24 mouse cellular contexts compared by ENCODE assay signal in the genomic region with DNA sequence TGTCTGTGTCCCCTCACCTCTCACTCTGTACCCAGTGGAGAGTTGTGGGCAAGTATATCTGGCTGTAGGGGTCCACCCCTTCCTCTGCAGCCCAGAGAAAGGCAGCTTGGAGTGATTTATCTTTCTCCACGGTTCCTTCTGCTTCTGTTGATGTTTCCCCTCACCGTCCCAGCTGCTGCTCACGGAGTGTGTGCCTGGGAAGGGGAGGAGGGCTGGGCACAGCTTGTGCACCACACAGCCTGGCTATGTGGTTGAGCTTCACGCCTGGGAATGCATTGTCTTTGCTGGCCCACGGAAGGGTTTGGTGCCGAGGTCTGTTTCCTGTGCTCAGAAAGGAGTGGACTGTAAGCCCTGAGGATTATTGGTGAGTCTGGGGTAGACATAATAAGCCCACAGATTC. TPM values are rescaled to one million over a fixed set of nuclear protein-coding genes. Genes with fewer than 3 reads are reported as not detected.
DNase-seq lines count a peak whose midpoint lies in the region; ATAC-seq lines count a peak whose summit lies in the region.
"Had no signal": no experiment of that assay in that cellular context is flagged by ENCODE, and none has a peak within 500 bp of the region (broad histone marks: within the 10 kb centered on the region; RNA-seq: fewer than 3 reads in every experiment).

No protein-coding gene starts in this region.

- H3K9ac ChIP-seq in hindbrain, embryonic 14.5 days: no peak overlapping the region
- H3K9ac ChIP-seq: embryonic facial prominence, embryonic 13.5 days; forebrain, embryonic 12.5 days; heart, embryonic 15.5 days; liver, embryonic 14.5 days; lung, embryonic 15.5 days had no signal

- peaks cover 12% of the 10 kb centered on the region; the same call in 1 of the 2 replicates for H3K4me1 ChIP-seq in hindbrain, embryonic 10.5 days (replicated peaks)
- no peaks in the 10 kb centered on the region for H3K4me1 ChIP-seq in hindbrain, embryonic 14.5 days (replicated peaks; ENCODE audit: control insufficient read depth, insufficient read depth, low read length)
- peaks cover 49% of the 10 kb centered on the region for H3K4me1 ChIP-seq in megakaryocyte, embryonic 14.5 days
- H3K4me1 ChIP-seq: forebrain, embryonic 12.5 days; midbrain, embryonic 10.5 days had no signal

- H3K27me3 ChIP-seq in hindbrain, embryonic 10.5 days (ENCODE audit: insufficient read depth, poor library complexity, severe bottlenecking): no peaks in the 10 kb centered on the region
- no peaks in the 10 kb centered on the region for H3K27me3 ChIP-seq in hindbrain, embryonic 14.5 days (ENCODE audit: control insufficient read depth, insufficient read depth, low read length)
- H3K27me3 ChIP-seq in megakaryocyte, embryonic 14.5 days (replicated peaks): peaks cover 21% of the 10 kb centered on the region
- H3K27me3 ChIP-seq: forebrain, embryonic 12.5 days; heart, embryonic 15.5 days; lung, embryonic 15.5 days had no signal

- no peak for ATAC-seq in hindbrain, embryonic 14.5 days (ENCODE audit: low FRiP score)
- no peak for ATAC-seq in megakaryocyte, adult 5-6 weeks (ENCODE audit: poor library complexity, severe bottlenecking)
- peak; percentile 58 for ATAC-seq in megakaryocyte-erythroid progenitor cell, adult 5-6 weeks (replicated peaks; ENCODE audit: low FRiP score, low TSS enrichment, poor library complexity, severe bottlenecking)
- ATAC-seq: intestine, postnatal 0 days; midbrain, embryonic 16.5 days had no signal

- H3K4me2 ChIP-seq in hindbrain, embryonic 14.5 days (replicated peaks): no peak overlapping the region
- H3K4me2 ChIP-seq: embryonic facial prominence, embryonic 13.5 days; forebrain, embryonic 12.5 days; heart, embryonic 15.5 days; lung, embryonic 15.5 days had no signal

- 50% methylated on average over 6 of the region's 6 CpGs for WGBS in hindbrain, embryonic 10.5 days
- 38% methylated on average over 6 of the region's 6 CpGs for WGBS in hindbrain, embryonic 14.5 days

- peak overlapping the region; percentile 53; the same call in 1 of the 2 replicates for H3K27ac ChIP-seq in hindbrain, embryonic 10.5 days
- no peak overlapping the region for H3K27ac ChIP-seq in hindbrain, embryonic 14.5 days
- H3K27ac ChIP-seq: embryonic facial prominence, embryonic 13.5 days; forebrain, embryonic 12.5 days; heart, embryonic 15.5 days; liver, embryonic 14.5 days; lung, embryonic 15.5 days; midbrain, embryonic 10.5 days had no signal

- H3K36me3 ChIP-seq in hindbrain, embryonic 10.5 days: no peaks in the 10 kb centered on the region
- no peaks in the 10 kb centered on the region for H3K36me3 ChIP-seq in hindbrain, embryonic 14.5 days (replicated peaks; ENCODE audit: control insufficient read depth, insufficient read depth)
- H3K36me3 ChIP-seq in megakaryocyte, embryonic 14.5 days (replicated peaks; ENCODE audit: low read length): no peaks in the 10 kb centered on the region
- H3K36me3 ChIP-seq: embryonic facial prominence, embryonic 13.5 days; forebrain, embryonic 12.5 days; lung, embryonic 15.5 days; midbrain, embryonic 10.5 days had no signal

- DNase-seq in embryo, embryonic 10 days (ENCODE audit: low spot score): peak; percentile 62
- DNase-seq in embryo, embryonic 9.5 days (ENCODE audit: extremely low spot score): no peak
- no peak for DNase-seq in hindbrain, embryonic 10.5 days (ENCODE audit: low spot score)
- no peak for DNase-seq in hindbrain, embryonic 14.5 days (ENCODE audit: low spot score)
- no peak for DNase-seq in MN1 (ENCODE audit: low spot score)
- DNase-seq: adrenal gland, postnatal 25 days; cerebellum, adult 9-10 months; thymus, adult 18-20 months; thymus, postnatal 36 days had no signal

- H3K9me3 ChIP-seq in hindbrain, embryonic 10.5 days: no peaks in the 10 kb centered on the region
- H3K9me3 ChIP-seq in hindbrain, embryonic 14.5 days (ENCODE audit: control insufficient read depth, low read length): no peaks in the 10 kb centered on the region
- H3K9me3 ChIP-seq in megakaryocyte, embryonic 14.5 days: no peaks in the 10 kb centered on the region
- H3K9me3 ChIP-seq: embryonic facial prominence, embryonic 13.5 days; forebrain, embryonic 12.5 days; heart, embryonic 15.5 days; lung, embryonic 15.5 days; midbrain, embryonic 10.5 days had no signal

- H3K4me3 ChIP-seq in hindbrain, embryonic 10.5 days: no peak overlapping the region
- H3K4me3 ChIP-seq in hindbrain, embryonic 14.5 days (replicated peaks; ENCODE audit: low read length): no peak overlapping the region
- peak overlapping the region; percentile 85 for H3K4me3 ChIP-seq in megakaryocyte, embryonic 14.5 days (replicated peaks)
- H3K4me3 ChIP-seq: embryonic facial prominence, embryonic 13.5 days; erythroblast, embryonic 14.5 days; forebrain, embryonic 12.5 days; heart, embryonic 15.5 days; lung, embryonic 15.5 days; midbrain, embryonic 10.5 days had no signal

RNA-seq across cellular contexts. Expression of a gene that starts 9.3 kb away (rescaled TPM):
- 0.04 and 0.07 TPM in 2 replicates for polyA plus RNA-seq in hindbrain, embryonic 10.5 days (2016; fragmentation: Nextera tagmentation; extraction: Ambion mirVana)
- polyA plus RNA-seq in hindbrain, embryonic 14.5 days (2014; fragmentation: Nextera tagmentation; extraction: Ambion mirVana): 0.16 and 0.17 TPM in 2 replicates
- 0.65 and 1.6 TPM in 2 replicates for polyA plus RNA-seq in megakaryocyte, embryonic 14.5 days (2012; ENCODE audit: insufficient read depth, low replicate concordance)
- total RNA-seq in megakaryocyte, adult 5-6 weeks (2015): not detected in 2 replicates
- under 0.01 TPM in 1 of 2 replicates, not detected in the other for total RNA-seq in megakaryocyte, adult 5-6 weeks (2017)
- 0.07 TPM in 1 of 2 replicates, not detected in the other for total RNA-seq in megakaryocyte-erythroid progenitor cell, adult 5-6 weeks (2014; fragmentation: Nextera tagmentation)
- total RNA-seq in megakaryocyte-erythroid progenitor cell, adult 5-6 weeks (2017): 0.28 TPM in 1 of 2 replicates, not detected in the other

RNA-seq across cellular contexts. Expression of a gene that starts 47.9 kb away (rescaled TPM):
- not detected in 2 replicates for polyA plus RNA-seq in hindbrain, embryonic 10.5 days (2016; fragmentation: Nextera tagmentation; extraction: Ambion mirVana)
- not detected in 2 replicates for polyA plus RNA-seq in hindbrain, embryonic 14.5 days (2014; fragmentation: Nextera tagmentation; extraction: Ambion mirVana)
- polyA plus RNA-seq in megakaryocyte, embryonic 14.5 days (2012; ENCODE audit: insufficient read depth, low replicate concordance): not detected in 2 replicates
- not detected in 2 replicates for total RNA-seq in megakaryocyte, adult 5-6 weeks (2015)
- not detected in 2 replicates for total RNA-seq in megakaryocyte, adult 5-6 weeks (2017)
- total RNA-seq in megakaryocyte-erythroid progenitor cell, adult 5-6 weeks (2014; fragmentation: Nextera tagmentation): not detected in 2 replicates
- not detected in 2 replicates for total RNA-seq in megakaryocyte-erythroid progenitor cell, adult 5-6 weeks (2017)
- total RNA-seq: layer of hippocampus, postnatal 25 days; neutrophil, adult 5-6 weeks had no signal
- polyA plus RNA-seq: embryonic facial prominence, embryonic 13.5 days; erythroblast, embryonic 14.5 days; forebrain, embryonic 12.5 days; hindbrain, embryonic 11.5 days; lung, embryonic 15.5 days; midbrain, embryonic 10.5 days; midbrain, embryonic 16.5 days had no signal
